Mouse (Mus musculus) liver, adult 2 months (tissue): ENCODE data around the gene Troap.

Source experiments
- CTCF ChIP-seq: fragments of 200-500 bp; IDR thresholded peaks from 2 replicates; pipeline ENCODE4 v1.5.1; 2011; ENCODE audit warnings: low read depth, low read length, control low read depth
- POLR2A ChIP-seq: fragments of 200-500 bp; IDR thresholded peaks from 2 replicates; pipeline ENCODE4 v1.6.1; 2011; ENCODE audit warnings: low read length, control low read depth; ENCODE audit not compliant: insufficient read depth; ENCODE audit errors: extremely low read depth

GRCm38 (mm10) chr15:99065557-99066165 lies 8.7 kb upstream of the Troap start:
- TF ChIP-seq CTCF (no peak), POLR2A (no peak)
